Comparison of ENCODE assay signal across 7 mouse cellular contexts in the genomic region with DNA sequence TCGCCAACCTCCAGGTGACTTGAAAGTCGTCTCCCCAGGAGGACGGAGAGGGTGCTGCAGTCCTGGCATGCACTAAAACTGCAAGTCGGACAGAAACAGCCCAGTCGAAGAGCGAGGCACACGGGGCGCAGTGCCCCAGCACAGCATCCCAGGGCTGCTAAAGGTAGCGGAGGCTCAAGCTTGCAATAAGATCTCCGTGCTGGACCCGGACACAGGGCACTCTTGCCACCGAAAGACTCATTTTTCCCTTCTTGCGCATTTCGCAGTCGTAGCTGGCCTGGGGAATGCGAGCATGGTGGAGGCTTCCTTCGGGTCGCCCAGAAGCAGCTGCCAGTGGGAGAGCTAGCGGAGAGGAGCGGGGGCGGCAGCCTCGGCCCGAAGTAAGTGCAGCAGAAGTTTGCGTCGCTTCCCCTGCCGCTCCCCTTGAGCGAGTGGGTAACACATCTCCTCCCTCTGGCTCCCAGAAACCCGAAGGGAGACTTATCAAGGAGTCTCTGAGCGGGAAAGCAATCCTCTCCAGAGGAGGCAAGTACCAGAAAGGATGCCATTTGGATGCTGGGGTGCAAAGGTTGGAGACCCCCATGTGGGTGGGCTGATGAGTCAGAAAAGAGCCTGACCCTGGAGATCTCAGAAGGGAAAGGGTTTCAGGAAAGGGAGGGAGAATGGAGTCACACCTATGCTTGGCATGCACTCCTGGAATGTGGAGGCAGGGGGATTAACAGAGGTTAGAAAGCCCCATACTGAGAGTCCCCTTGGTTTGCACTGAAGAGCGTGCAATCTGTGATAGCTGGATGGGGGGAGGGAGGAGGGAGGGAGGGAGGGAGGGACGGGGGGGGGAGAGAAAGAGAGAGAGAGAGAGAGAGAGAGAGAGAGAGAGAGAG. TPM values are rescaled to one million over a fixed set of nuclear protein-coding genes. Genes with fewer than 3 reads are reported as not detected.
DNase-seq lines count a peak whose midpoint lies in the region; ATAC-seq lines count a peak whose summit lies in the region.

No protein-coding gene starts in this region.

- peaks cover 16% of the 10 kb centered on the region for H3K27me3 ChIP-seq in neural tube, embryonic 11.5 days (ENCODE audit: control insufficient read depth, insufficient read depth, low read length)
- peaks cover 12% of the 10 kb centered on the region for H3K27me3 ChIP-seq in forebrain, embryonic 11.5 days (ENCODE audit: control insufficient read depth, insufficient read depth, low read length)
- H3K27me3 ChIP-seq in midbrain, embryonic 16.5 days (ENCODE audit: control insufficient read depth, insufficient read depth, low read depth, low read length): peaks cover 10% of the 10 kb centered on the region

- DNase-seq in neural tube, embryonic 11.5 days (ENCODE audit: low spot score): no peak
- no peak for DNase-seq in neural tube, embryonic 10.5 days (ENCODE audit: extremely low spot score, low spot score)
- peak; percentile 66 for DNase-seq in forebrain, embryonic 11.5 days (ENCODE audit: low spot score)
- peak; percentile 37 to 47 for DNase-seq in layer of hippocampus, postnatal 36 days
- no peak for DNase-seq in spleen, adult 18-20 months
- no peak for DNase-seq in adipocyte (ENCODE audit: low spot score)

- under 1% methylated on average over 30 of the region's 31 CpGs for WGBS in neural tube, embryonic 11.5 days
- WGBS in forebrain, embryonic 11.5 days: under 1% methylated on average over 30 of the region's 31 CpGs
- WGBS in midbrain, embryonic 16.5 days: under 1% methylated on average over 29 of the region's 31 CpGs

- H3K4me1 ChIP-seq in neural tube, embryonic 11.5 days (ENCODE audit: control insufficient read depth, insufficient read depth, low read length): no peaks in the 10 kb centered on the region
- no peaks in the 10 kb centered on the region; the same call in 1 of the 2 replicates for H3K4me1 ChIP-seq in forebrain, embryonic 11.5 days (replicated peaks; ENCODE audit: control insufficient read depth, insufficient read depth, low read length)
- H3K4me1 ChIP-seq in midbrain, embryonic 16.5 days (ENCODE audit: control insufficient read depth, insufficient read depth, low read length): peaks cover 8% of the 10 kb centered on the region

- H3K4me3 ChIP-seq in neural tube, embryonic 11.5 days (ENCODE audit: low read depth, low read length): peak overlapping the region; percentile 44
- peak overlapping the region; percentile 40 for H3K4me3 ChIP-seq in forebrain, embryonic 11.5 days (ENCODE audit: low read depth, low read length)
- peak overlapping the region; percentile 50 for H3K4me3 ChIP-seq in midbrain, embryonic 16.5 days (ENCODE audit: low read depth, low read length)

- H3K9me3 ChIP-seq in neural tube, embryonic 11.5 days (ENCODE audit: control insufficient read depth, low read length): no peaks in the 10 kb centered on the region
- no peaks in the 10 kb centered on the region for H3K9me3 ChIP-seq in forebrain, embryonic 11.5 days (ENCODE audit: control insufficient read depth, low read length)
- H3K9me3 ChIP-seq in midbrain, embryonic 16.5 days (replicated peaks; ENCODE audit: control insufficient read depth, low read length, poor library complexity, severe bottlenecking): no peaks in the 10 kb centered on the region

- H3K4me2 ChIP-seq in neural tube, embryonic 11.5 days (ENCODE audit: low read depth): peak overlapping the region; percentile 94
- peak overlapping the region; percentile 95 for H3K4me2 ChIP-seq in forebrain, embryonic 11.5 days (ENCODE audit: low read depth, low read length, severe bottlenecking)
- peak overlapping the region; percentile 96 for H3K4me2 ChIP-seq in midbrain, embryonic 16.5 days (ENCODE audit: low read length)

- peak overlapping the region; percentile 38; the same call in 1 of the 2 replicates for H3K9ac ChIP-seq in neural tube, embryonic 11.5 days (ENCODE audit: low read length)
- peak overlapping the region; percentile 37 for H3K9ac ChIP-seq in forebrain, embryonic 11.5 days (ENCODE audit: low read length)
- peak overlapping the region; percentile 69 for H3K9ac ChIP-seq in midbrain, embryonic 16.5 days (ENCODE audit: low read depth, low read length)

- ATAC-seq in neural tube, embryonic 11.5 days (ENCODE audit: insufficient read depth, low FRiP score, low TSS enrichment): peak; percentile 13
- peak; percentile 75 for ATAC-seq in forebrain, embryonic 11.5 days (replicated peaks; ENCODE audit: low FRiP score)
- ATAC-seq in midbrain, embryonic 16.5 days: peak; percentile 75

- H3K27ac ChIP-seq in neural tube, embryonic 11.5 days (ENCODE audit: low read depth, low read length): no peak overlapping the region
- H3K27ac ChIP-seq in forebrain, embryonic 11.5 days (ENCODE audit: low read depth, low read length): no peak overlapping the region
- no peak overlapping the region for H3K27ac ChIP-seq in midbrain, embryonic 16.5 days (ENCODE audit: low read length)

- H3K36me3 ChIP-seq in neural tube, embryonic 11.5 days (ENCODE audit: control insufficient read depth, insufficient read depth, low read length): no peaks in the 10 kb centered on the region
- H3K36me3 ChIP-seq in forebrain, embryonic 11.5 days (ENCODE audit: control insufficient read depth, insufficient read depth, low read length): no peaks in the 10 kb centered on the region
- no peaks in the 10 kb centered on the region for H3K36me3 ChIP-seq in midbrain, embryonic 16.5 days (ENCODE audit: control insufficient read depth, insufficient read depth, low read length)

RNA-seq across cellular contexts. Expression of gene Etl4, which starts 0.6 kb away (rescaled TPM):
- 19.9 and 21.4 TPM in 2 replicates for polyA plus RNA-seq in neural tube, embryonic 11.5 days (2014; fragmentation: Nextera tagmentation; extraction: Ambion mirVana)
- 30.2 and 34.4 TPM in 2 replicates for polyA plus RNA-seq in forebrain, embryonic 11.5 days (2014; fragmentation: Nextera tagmentation; extraction: Ambion mirVana)
- total RNA-seq in layer of hippocampus, postnatal 36 days (2021): 10 to 100 TPM; 70.1 to 73.3 TPM
- 3.5 and 4.9 TPM in 2 replicates for polyA plus RNA-seq in midbrain, embryonic 16.5 days (2015; fragmentation: Nextera tagmentation; extraction: Ambion mirVana)

Comparison
In these comparisons a context has a peak if more than half of its experiments do, and no peak if none do; other contexts are left out.
1. ATAC-seq: peak in every context shown above with its lines; median percentile 75 in forebrain, embryonic 11.5 days; 75 in midbrain, embryonic 16.5 days; 13 in neural tube, embryonic 11.5 days.
2. DNase-seq: peak in forebrain, embryonic 11.5 days (single experiment) and layer of hippocampus, postnatal 36 days (2 of 2); none in neural tube, embryonic 11.5 days (single experiment), neural tube, embryonic 10.5 days (single experiment), spleen, adult 18-20 months (0 of 2) and adipocyte (single experiment).
3. Peak in every context shown above with its lines, with median percentiles within 50 percentile points of each other: H3K4me2 ChIP-seq, H3K4me3 ChIP-seq and H3K9ac ChIP-seq.